Mouse (Mus musculus): ENCODE data around the gene Palld. TPM values are rescaled to one million over a fixed set of nuclear protein-coding genes. Genes with fewer than 3 reads are reported as not detected.

The Palld gene
- total and polyA plus RNA-seq, 3 experiments = 0.87 to 7.1 (median 2.6) TPM

- no peak for TF ChIP-seq NELFE (IDR thresholded peaks at IDR 0.05; ENCODE audit: low read depth, low read length)
- TF ChIP-seq E2F4 (IDR thresholded peaks at IDR 0.05; ENCODE audit: insufficient replicate concordance, low read depth, low read length) = no peak
- no peak for TF ChIP-seq CTCF (conservative IDR thresholded peaks at IDR 0.05 in 1 of 2, IDR thresholded peaks at IDR 0.05 in 1 of 2; ENCODE audit: low read depth in 2 of 2, low read length in 2 of 2)
- TF ChIP-seq MAX (IDR thresholded peaks at IDR 0.05; ENCODE audit: low read length) = no peak
- TF ChIP-seq MYC (IDR thresholded peaks at IDR 0.05; ENCODE audit: low read depth, low read length) = no peak
- no peak for TF ChIP-seq HCFC1 (IDR thresholded peaks at IDR 0.05; ENCODE audit: low read depth, low read length)
- TF ChIP-seq ZNF384 (IDR thresholded peaks at IDR 0.05; ENCODE audit: low read depth, low read length) = no peak
- no peak for TF ChIP-seq SIN3A (IDR thresholded peaks at IDR 0.05; ENCODE audit: low read length)
- TF ChIP-seq MAFK (IDR thresholded peaks at IDR 0.05; ENCODE audit: insufficient replicate concordance, low read length) = no peak
- no peak for TF ChIP-seq USF1 (IDR thresholded peaks at IDR 0.05; ENCODE audit: low read depth, low read length)
- TF ChIP-seq ZMIZ1 (IDR thresholded peaks at IDR 0.05; ENCODE audit: low read depth, low read length) = no peak
- no peak for TF ChIP-seq PAX5 (IDR thresholded peaks at IDR 0.05; ENCODE audit: low read length)
- Histone ChIP-seq H3K36me3 (replicated peaks in 1 of 2; ENCODE audit: control insufficient read depth in 1 of 2, insufficient read depth in 1 of 2, low read length in 1 of 2) (no peaks in the 10 kb centered on the region), H3K4me1 (ENCODE audit: control insufficient read depth in 1 of 2, insufficient read depth in 2 of 2) (peaks cover 0 to 3% of the 10 kb centered on the region in 2 experiments; a peak in 1 of 4 replicates), H3K79me2 (replicated peaks; ENCODE audit: control insufficient read depth, extremely low read depth, insufficient read depth, poor library complexity, severe bottlenecking) (no peaks in the 10 kb centered on the region), H3K27me3 (replicated peaks) (no peaks in the 10 kb centered on the region), H3K9me3 (replicated peaks; ENCODE audit: low read length) (no peaks in the 10 kb centered on the region), H3K4me2 (ENCODE audit: insufficient read depth, low read depth, poor library complexity, severe bottlenecking) (no peak overlapping the region), H3K9ac (ENCODE audit: insufficient read depth, low read depth) (no peak overlapping the region), H3K27ac (ENCODE audit: insufficient read depth, low read depth) (no peak overlapping the region), H3K4me3 (replicated peaks in 1 of 3; ENCODE audit: low read depth in 2 of 3, low read length in 2 of 3, poor library complexity in 1 of 3) (no peak overlapping the region)
- DNase-seq (ENCODE audit: extremely low read depth) = no peak
- in situ Hi-C loops (cut with MboI; ENCODE audit: low pct_ligation_motif_present, low pct_unique_long_range_greater_than_20kb, low sequenced_read_pairs) (loop anchor here (10.0 kb wide), 1 partner anchor 157 kb away; no protein-coding TSS in a partner anchor), dilution Hi-C loops (cut with MboI; ENCODE audit: extremely low pct_ligation_motif_present, extremely low pct_unique_long_range_greater_than_20kb, low sequenced_read_pairs) (no loop called here)
These were observed 211.1 kb downstream of the Palld start for GRCm38 (mm10) chr8:61691391-61691790.

GRCm38 (mm10) chr8:61687071-61687470 is 215.4 kb downstream of the Palld start:
- TF ChIP-seq NRF1 (IDR thresholded peaks at IDR 0.05; ENCODE audit: low read depth, low read length) (no peak), RAD21 (IDR thresholded peaks at IDR 0.05; ENCODE audit: low read depth, low read length) (no peak), TCF12 (IDR thresholded peaks at IDR 0.05; ENCODE audit: low read depth, low read length) (no peak), KAT2A (IDR thresholded peaks at IDR 0.05; ENCODE audit: insufficient replicate concordance, low read length) (no peak), HCFC1 (IDR thresholded peaks at IDR 0.05; ENCODE audit: low read depth, low read length) (no peak), MAX (IDR thresholded peaks at IDR 0.05; ENCODE audit: low read length) (no peak), CTCF (conservative IDR thresholded peaks at IDR 0.05 in 1 of 2, IDR thresholded peaks at IDR 0.05 in 1 of 2; ENCODE audit: low read depth in 2 of 2, low read length in 2 of 2) (no peak), ELF1 (IDR thresholded peaks at IDR 0.05; ENCODE audit: low read depth, low read length) (no peak), JUND (conservative IDR thresholded peaks at IDR 0.05; ENCODE audit: low read depth, low read length) (no peak)
- Histone ChIP-seq H3K4me3 (replicated peaks in 1 of 3; ENCODE audit: low read depth in 2 of 3, low read length in 2 of 3, poor library complexity in 1 of 3) (no peak overlapping the region), H3K4me2 (ENCODE audit: insufficient read depth, low read depth, poor library complexity, severe bottlenecking) (no peak overlapping the region), H3K4me1 (ENCODE audit: control insufficient read depth in 1 of 2, insufficient read depth in 2 of 2) (no peaks in the 10 kb centered on the region), H3K27me3 (replicated peaks) (no peaks in the 10 kb centered on the region), H3K27ac (ENCODE audit: insufficient read depth, low read depth) (no peak overlapping the region), H3K36me3 (replicated peaks in 1 of 2; ENCODE audit: control insufficient read depth in 1 of 2, insufficient read depth in 1 of 2, low read length in 1 of 2) (no peaks in the 10 kb centered on the region), H3K9me3 (replicated peaks; ENCODE audit: low read length) (no peaks in the 10 kb centered on the region), H3K79me2 (replicated peaks; ENCODE audit: control insufficient read depth, extremely low read depth, insufficient read depth, poor library complexity, severe bottlenecking) (no peaks in the 10 kb centered on the region), H3K9ac (ENCODE audit: insufficient read depth, low read depth) (no peak overlapping the region)
- in situ Hi-C loops (cut with MboI; ENCODE audit: low pct_ligation_motif_present, low pct_unique_long_range_greater_than_20kb, low sequenced_read_pairs) = no loop called here
- dilution Hi-C loops (cut with MboI; ENCODE audit: extremely low pct_ligation_motif_present, extremely low pct_unique_long_range_greater_than_20kb, low sequenced_read_pairs) = no loop called here
- DNase-seq (ENCODE audit: extremely low read depth) = no peak
